In genomic region chr12:73324742-73325141, GRCm38 (mm10) we compare ENCODE assay signal across 8 mouse cellular contexts. TPM values are rescaled to one million over a fixed set of nuclear protein-coding genes. Genes with fewer than 3 reads are reported as not detected.
DNase-seq lines count a peak whose midpoint lies in the region; ATAC-seq and TF ChIP-seq lines count a peak whose summit lies in the region.

No protein-coding gene starts in this region.

- H3K27ac ChIP-seq in hindbrain, postnatal 0 days, result no peak overlapping the region
- no peak overlapping the region for H3K27ac ChIP-seq in hindbrain, embryonic 12.5 days
- H3K27ac ChIP-seq in embryonic facial prominence, embryonic 14.5 days (replicated peaks; ENCODE audit: low read depth, low read length), result no peak overlapping the region
- H3K27ac ChIP-seq in liver, postnatal 0 days (ENCODE audit: low read depth), result no peak overlapping the region

- no peak overlapping the region for H3K4me3 ChIP-seq in hindbrain, postnatal 0 days (ENCODE audit: low read length)
- H3K4me3 ChIP-seq in hindbrain, embryonic 12.5 days, result no peak overlapping the region
- H3K4me3 ChIP-seq in embryonic facial prominence, embryonic 14.5 days (ENCODE audit: low read depth, low read length), result no peak overlapping the region
- H3K4me3 ChIP-seq in liver, postnatal 0 days (ENCODE audit: low read depth, low read length), result no peak overlapping the region

- H3K36me3 ChIP-seq in hindbrain, postnatal 0 days (ENCODE audit: insufficient read depth, low read length), result no peaks in the 10 kb centered on the region
- no peaks in the 10 kb centered on the region for H3K36me3 ChIP-seq in hindbrain, embryonic 12.5 days
- H3K36me3 ChIP-seq in embryonic facial prominence, embryonic 14.5 days (ENCODE audit: control insufficient read depth, insufficient read depth, low read length), result no peaks in the 10 kb centered on the region
- H3K36me3 ChIP-seq in liver, postnatal 0 days (replicated peaks; ENCODE audit: insufficient read depth, low read length), result no peaks in the 10 kb centered on the region

- H3K27me3 ChIP-seq in hindbrain, postnatal 0 days (ENCODE audit: insufficient read depth, low read length), result no peaks in the 10 kb centered on the region
- H3K27me3 ChIP-seq in hindbrain, embryonic 12.5 days, result no peaks in the 10 kb centered on the region
- no peaks in the 10 kb centered on the region for H3K27me3 ChIP-seq in embryonic facial prominence, embryonic 14.5 days (replicated peaks; ENCODE audit: control insufficient read depth, insufficient read depth, low read length)
- no peaks in the 10 kb centered on the region for H3K27me3 ChIP-seq in liver, postnatal 0 days (ENCODE audit: insufficient read depth, low read length)

- H3K4me1 ChIP-seq in hindbrain, postnatal 0 days (ENCODE audit: insufficient read depth, low read length), result no peaks in the 10 kb centered on the region
- H3K4me1 ChIP-seq in hindbrain, embryonic 12.5 days, result 0 out of 2 replicates have a peak, but pooled peaks cover 8% of the 10 kb centered on the region
- H3K4me1 ChIP-seq in embryonic facial prominence, embryonic 14.5 days (ENCODE audit: control insufficient read depth, insufficient read depth, low read length), result peaks cover 29% of the 10 kb centered on the region
- no peaks in the 10 kb centered on the region for H3K4me1 ChIP-seq in liver, postnatal 0 days (ENCODE audit: insufficient read depth)

- H3K9ac ChIP-seq in hindbrain, postnatal 0 days (replicated peaks; ENCODE audit: low read length), result no peak overlapping the region
- H3K9ac ChIP-seq in hindbrain, embryonic 12.5 days, result no peak overlapping the region
- H3K9ac ChIP-seq in embryonic facial prominence, embryonic 14.5 days (ENCODE audit: low read depth, low read length), result no peak overlapping the region
- no peak overlapping the region for H3K9ac ChIP-seq in liver, postnatal 0 days (replicated peaks)

- DNase-seq in hindbrain, postnatal 0 days (ENCODE audit: low spot score), result peak; percentile 16
- DNase-seq in CD4-positive helper T cell, adult 2 months (ENCODE audit: low read depth, low spot score), result peak; percentile 3
- DNase-seq in embryonic facial prominence, embryonic 14.5 days (ENCODE audit: low spot score), result peak; percentile 67
- no peak for DNase-seq in liver, postnatal 0 days
- DNase-seq in thymus, postnatal 0 days (ENCODE audit: low spot score), result no peak
- DNase-seq in c-Kit-positive CD71-positive TER-119-positive erythroid progenitor cells, embryonic 14.5 days (ENCODE audit: low spot score), result no peak

- 96% methylated on average over 1 of the region's 1 CpGs for WGBS in hindbrain, postnatal 0 days
- 88% methylated on average over 1 of the region's 1 CpGs for WGBS in hindbrain, embryonic 12.5 days
- 91% methylated on average over 1 of the region's 1 CpGs for WGBS in embryonic facial prominence, embryonic 14.5 days
- WGBS in liver, postnatal 0 days (ENCODE audit: insufficient replicate concordance), result 58% methylated on average over 1 of the region's 1 CpGs

- peak; percentile 54 for TF ChIP-seq CTCF in hindbrain, postnatal 0 days (IDR thresholded peaks at IDR 0.05; ENCODE audit: low read depth)
- peak; percentile 48 for TF ChIP-seq CTCF in liver, postnatal 0 days (IDR thresholded peaks at IDR 0.05; ENCODE audit: low read depth)

- TF ChIP-seq EP300 in liver, postnatal 0 days (IDR thresholded peaks at IDR 0.05; ENCODE audit: low read depth), result no peak

- no peak for ATAC-seq in hindbrain, postnatal 0 days
- ATAC-seq in hindbrain, embryonic 12.5 days (ENCODE audit: low FRiP score), result no peak
- no peak; the same call in 1 of the 2 replicates for ATAC-seq in embryonic facial prominence, embryonic 14.5 days (ENCODE audit: low read depth)
- peak; percentile 45 for ATAC-seq in liver, postnatal 0 days
- ATAC-seq in monocyte, adult 5-6 weeks (replicated peaks; ENCODE audit: insufficient number of reproducible peaks, low FRiP score, low TSS enrichment, poor library complexity, severe bottlenecking), result no peak

- H3K9me3 ChIP-seq in hindbrain, postnatal 0 days (ENCODE audit: low read length), result no peaks in the 10 kb centered on the region
- H3K9me3 ChIP-seq in hindbrain, embryonic 12.5 days (replicated peaks), result no peaks in the 10 kb centered on the region
- no peaks in the 10 kb centered on the region for H3K9me3 ChIP-seq in embryonic facial prominence, embryonic 14.5 days (ENCODE audit: control insufficient read depth, low read length)
- no peaks in the 10 kb centered on the region for H3K9me3 ChIP-seq in liver, postnatal 0 days (ENCODE audit: low read length)

- H3K4me2 ChIP-seq in hindbrain, postnatal 0 days (ENCODE audit: low read depth, low read length), result no peak overlapping the region
- no peak overlapping the region for H3K4me2 ChIP-seq in hindbrain, embryonic 12.5 days (replicated peaks)
- H3K4me2 ChIP-seq in embryonic facial prominence, embryonic 14.5 days (ENCODE audit: low read depth, low read length), result no peak overlapping the region
- no peak overlapping the region for H3K4me2 ChIP-seq in liver, postnatal 0 days (ENCODE audit: low read depth, low read length)

RNA-seq across cellular contexts. Expression of gene Slc38a6, which starts 38.2 kb away (rescaled TPM):
- total RNA-seq in hindbrain, postnatal 0 days (2014; rRNA removed), result 26.5 and 45.4 TPM in 2 replicates
- 6.4 and 10.7 TPM in 2 replicates for polyA plus RNA-seq in hindbrain, postnatal 0 days (2015; fragmentation: Nextera tagmentation; extraction: Ambion mirVana)
- 12.1 and 12.6 TPM in 2 replicates for polyA plus RNA-seq in hindbrain, embryonic 12.5 days (2016; fragmentation: Nextera tagmentation; extraction: Ambion mirVana)
- 13.3 and 13.4 TPM in 2 replicates for polyA plus RNA-seq in embryonic facial prominence, embryonic 14.5 days (2014; fragmentation: Nextera tagmentation; extraction: Ambion mirVana)
- 2.6 and 4.4 TPM in 2 replicates for polyA plus RNA-seq in liver, postnatal 0 days (2015; fragmentation: Nextera tagmentation; extraction: Ambion mirVana)
- total RNA-seq in monocyte, adult 5-6 weeks (2017), result 5.0 to 9.7 TPM (median 9.5 TPM) in 3 replicates
- 5.7 and 9.3 TPM in 2 replicates for polyA plus RNA-seq in thymus, postnatal 0 days (2015; fragmentation: Nextera tagmentation; extraction: Ambion mirVana)

RNA-seq across cellular contexts. Expression of gene Trmt5, which starts 38.2 kb away (rescaled TPM):
- total RNA-seq in hindbrain, postnatal 0 days (2014; rRNA removed), result 6.6 and 9.7 TPM in 2 replicates
- polyA plus RNA-seq in hindbrain, postnatal 0 days (2015; fragmentation: Nextera tagmentation; extraction: Ambion mirVana), result 15.0 TPM in 2 replicates
- 18.7 and 19.9 TPM in 2 replicates for polyA plus RNA-seq in hindbrain, embryonic 12.5 days (2016; fragmentation: Nextera tagmentation; extraction: Ambion mirVana)
- polyA plus RNA-seq in embryonic facial prominence, embryonic 14.5 days (2014; fragmentation: Nextera tagmentation; extraction: Ambion mirVana), result 15.4 and 20.7 TPM in 2 replicates
- 4.4 and 4.7 TPM in 2 replicates for polyA plus RNA-seq in liver, postnatal 0 days (2015; fragmentation: Nextera tagmentation; extraction: Ambion mirVana)
- 10.2 to 35.6 TPM (median 14.3 TPM) in 3 replicates for total RNA-seq in monocyte, adult 5-6 weeks (2017)
- 19.5 and 20.9 TPM in 2 replicates for polyA plus RNA-seq in thymus, postnatal 0 days (2015; fragmentation: Nextera tagmentation; extraction: Ambion mirVana)

Comparison
In these comparisons a context has a peak if more than half of its experiments do, and no peak if none do; other contexts are left out.
1. DNase-seq: peak in hindbrain, postnatal 0 days (single experiment), CD4-positive helper T cell, adult 2 months (single experiment) and embryonic facial prominence, embryonic 14.5 days (single experiment); none in liver, postnatal 0 days (single experiment), thymus, postnatal 0 days (single experiment) and c-Kit-positive CD71-positive TER-119-positive erythroid progenitor cells, embryonic 14.5 days (single experiment).